Comparison of ENCODE assay signal across 8 mouse cellular contexts in genomic region chr4:133631071-133631768, GRCm38 (mm10). TPM values are rescaled to one million over a fixed set of nuclear protein-coding genes. Genes with fewer than 3 reads are reported as not detected.
A peak's percentile ranks its signal among the peaks of the same experiment; 100 is the strongest.
DNase-seq lines count a peak whose midpoint lies in the region; ATAC-seq and TF ChIP-seq lines count a peak whose summit lies in the region.

No protein-coding gene starts in this region.

- H3K4me2 ChIP-seq in forebrain, postnatal 0 days (ENCODE audit: low read depth) = 0 out of 2 replicates have a peak overlapping the region, but pooled peaks have one; percentile 92
- H3K4me2 ChIP-seq in kidney, postnatal 0 days (ENCODE audit: low read length) = peak overlapping the region; percentile 93

- no peaks in the 10 kb centered on the region for H3K9me3 ChIP-seq in heart, embryonic 10.5 days
- no peaks in the 10 kb centered on the region for H3K9me3 ChIP-seq in forebrain, postnatal 0 days (ENCODE audit: low read length)
- H3K9me3 ChIP-seq in kidney, postnatal 0 days (replicated peaks; ENCODE audit: low read length) = no peaks in the 10 kb centered on the region

- H3K4me1 ChIP-seq in heart, embryonic 10.5 days = peaks cover 35% of the 10 kb centered on the region
- 0 out of 2 replicates have a peak, but pooled peaks cover 6% of the 10 kb centered on the region for H3K4me1 ChIP-seq in forebrain, postnatal 0 days (ENCODE audit: insufficient read depth)
- H3K4me1 ChIP-seq in kidney, postnatal 0 days (replicated peaks; ENCODE audit: insufficient read depth, low read length) = peaks cover 9% of the 10 kb centered on the region; the same call in 1 of the 2 replicates

- H3K36me3 ChIP-seq in heart, embryonic 10.5 days = peaks cover 13% of the 10 kb centered on the region
- peaks cover 5% of the 10 kb centered on the region for H3K36me3 ChIP-seq in forebrain, postnatal 0 days (ENCODE audit: insufficient read depth)
- H3K36me3 ChIP-seq in kidney, postnatal 0 days (ENCODE audit: insufficient read depth, low read length) = 0 out of 2 replicates have a peak, but pooled peaks cover 7% of the 10 kb centered on the region

- no peak for TF ChIP-seq CTCF in forebrain, postnatal 0 days (IDR thresholded peaks at IDR 0.05; ENCODE audit: low read depth)
- TF ChIP-seq CTCF in kidney, postnatal 0 days (IDR thresholded peaks at IDR 0.05; ENCODE audit: low read depth) = no peak

- H3K4me3 ChIP-seq in heart, embryonic 10.5 days = no peak overlapping the region
- no peak overlapping the region for H3K4me3 ChIP-seq in forebrain, postnatal 0 days (ENCODE audit: low read depth, low read length)
- no peak overlapping the region; the same call in 1 of the 2 replicates for H3K4me3 ChIP-seq in kidney, postnatal 0 days (replicated peaks; ENCODE audit: low read depth, low read length)

- H3K27ac ChIP-seq in heart, embryonic 10.5 days = no peak overlapping the region
- no peak overlapping the region for H3K27ac ChIP-seq in forebrain, postnatal 0 days (ENCODE audit: low read depth, low read length)
- H3K27ac ChIP-seq in kidney, postnatal 0 days = no peak overlapping the region

- 78% methylated on average over 14 of the region's 14 CpGs for WGBS in heart, embryonic 10.5 days
- 77% methylated on average over 14 of the region's 14 CpGs for WGBS in forebrain, postnatal 0 days
- WGBS in kidney, postnatal 0 days = 59% methylated on average over 14 of the region's 14 CpGs

- H3K9ac ChIP-seq in forebrain, postnatal 0 days = no peak overlapping the region
- no peak overlapping the region for H3K9ac ChIP-seq in kidney, postnatal 0 days (ENCODE audit: low read depth, low read length)

- peak; percentile 48 to 69 for DNase-seq in heart, adult 9 months (ENCODE audit: low spot score in 2 of 2)
- no peak for DNase-seq in heart, embryonic 10.5 days (ENCODE audit: low spot score)
- no peak for DNase-seq in forebrain, postnatal 0 days
- no peak for DNase-seq in kidney, postnatal 0 days (ENCODE audit: low spot score)
- no peak for DNase-seq in B cell, adult 2 months
- no peak for DNase-seq in frontal cortex, postnatal 25 days (ENCODE audit: low spot score in 2 of 2)
- DNase-seq in layer of hippocampus, adult 9-11 months = no peak

- no peaks in the 10 kb centered on the region for H3K27me3 ChIP-seq in heart, embryonic 10.5 days (ENCODE audit: insufficient read depth, poor library complexity, severe bottlenecking)
- no peaks in the 10 kb centered on the region for H3K27me3 ChIP-seq in forebrain, postnatal 0 days (ENCODE audit: insufficient read depth, low read length)
- no peaks in the 10 kb centered on the region for H3K27me3 ChIP-seq in kidney, postnatal 0 days (ENCODE audit: insufficient read depth, low read length)

- no peak for ATAC-seq in forebrain, postnatal 0 days
- ATAC-seq in kidney, postnatal 0 days (replicated peaks; ENCODE audit: low FRiP score, low read depth) = no peak
- ATAC-seq in megakaryocyte progenitor cell, adult 5-6 weeks (replicated peaks; ENCODE audit: poor library complexity) = peak; percentile 45

RNA-seq across cellular contexts. Expression of gene Zdhhc18, which starts 18.7 kb away (rescaled TPM):
- 1.6 and 2.9 TPM in 2 replicates for polyA plus RNA-seq in heart, embryonic 10.5 days (2016; fragmentation: Nextera tagmentation; extraction: Ambion mirVana)
- total RNA-seq in forebrain, postnatal 0 days (2014; rRNA removed) = 14.8 and 21.2 TPM in 2 replicates
- 9.3 and 9.6 TPM in 2 replicates for polyA plus RNA-seq in forebrain, postnatal 0 days (2015; fragmentation: Nextera tagmentation; extraction: Ambion mirVana)
- polyA plus RNA-seq in kidney, postnatal 0 days (2015; fragmentation: Nextera tagmentation; extraction: Ambion mirVana) = 3.7 and 7.1 TPM in 2 replicates
- total RNA-seq in megakaryocyte progenitor cell, adult 5-6 weeks (2015) = 16.2 and 27.0 TPM in 2 replicates
- 7.8 and 11.5 TPM in 2 replicates for total RNA-seq in megakaryocyte progenitor cell, adult 5-6 weeks (2017)

RNA-seq across cellular contexts. Expression of gene Sfn, which starts 29.3 kb away (rescaled TPM):
- polyA plus RNA-seq in heart, embryonic 10.5 days (2016; fragmentation: Nextera tagmentation; extraction: Ambion mirVana) = 4.3 and 12.9 TPM in 2 replicates
- 3.2 and 3.3 TPM in 2 replicates for total RNA-seq in forebrain, postnatal 0 days (2014; rRNA removed)
- 0.62 and 0.88 TPM in 2 replicates for polyA plus RNA-seq in forebrain, postnatal 0 days (2015; fragmentation: Nextera tagmentation; extraction: Ambion mirVana)
- polyA plus RNA-seq in kidney, postnatal 0 days (2015; fragmentation: Nextera tagmentation; extraction: Ambion mirVana) = 20.5 and 21.3 TPM in 2 replicates
- 3.6 and 3.7 TPM in 2 replicates for total RNA-seq in megakaryocyte progenitor cell, adult 5-6 weeks (2015)
- total RNA-seq in megakaryocyte progenitor cell, adult 5-6 weeks (2017) = 2.9 and 4.7 TPM in 2 replicates

RNA-seq across cellular contexts. Expression of gene Pigv, which starts 41.2 kb away (rescaled TPM):
- polyA plus RNA-seq in heart, embryonic 10.5 days (2016; fragmentation: Nextera tagmentation; extraction: Ambion mirVana) = 15.2 and 16.4 TPM in 2 replicates
- total RNA-seq in forebrain, postnatal 0 days (2014; rRNA removed) = 9.5 and 12.0 TPM in 2 replicates
- 9.2 and 12.5 TPM in 2 replicates for polyA plus RNA-seq in forebrain, postnatal 0 days (2015; fragmentation: Nextera tagmentation; extraction: Ambion mirVana)
- 19.1 and 19.7 TPM in 2 replicates for polyA plus RNA-seq in kidney, postnatal 0 days (2015; fragmentation: Nextera tagmentation; extraction: Ambion mirVana)
- 5.1 and 8.5 TPM in 2 replicates for total RNA-seq in megakaryocyte progenitor cell, adult 5-6 weeks (2015)
- 5.0 and 5.2 TPM in 2 replicates for total RNA-seq in megakaryocyte progenitor cell, adult 5-6 weeks (2017)

RNA-seq across cellular contexts. Expression of gene Gpn2, which starts 47.1 kb away (rescaled TPM):
- 18.2 and 22.1 TPM in 2 replicates for polyA plus RNA-seq in heart, embryonic 10.5 days (2016; fragmentation: Nextera tagmentation; extraction: Ambion mirVana)
- total RNA-seq in forebrain, postnatal 0 days (2014; rRNA removed) = 18.5 and 20.5 TPM in 2 replicates
- 16.8 and 19.7 TPM in 2 replicates for polyA plus RNA-seq in forebrain, postnatal 0 days (2015; fragmentation: Nextera tagmentation; extraction: Ambion mirVana)
- 17.5 and 19.5 TPM in 2 replicates for polyA plus RNA-seq in kidney, postnatal 0 days (2015; fragmentation: Nextera tagmentation; extraction: Ambion mirVana)
- total RNA-seq in megakaryocyte progenitor cell, adult 5-6 weeks (2015) = 17.1 and 21.6 TPM in 2 replicates
- total RNA-seq in megakaryocyte progenitor cell, adult 5-6 weeks (2017) = 17.5 and 22.2 TPM in 2 replicates

RNA-seq across cellular contexts. Expression of gene Gpatch3, which starts 56.7 kb away (rescaled TPM):
- 7.1 and 9.6 TPM in 2 replicates for polyA plus RNA-seq in heart, embryonic 10.5 days (2016; fragmentation: Nextera tagmentation; extraction: Ambion mirVana)
- 8.4 and 11.8 TPM in 2 replicates for total RNA-seq in forebrain, postnatal 0 days (2014; rRNA removed)
- 4.2 and 5.4 TPM in 2 replicates for polyA plus RNA-seq in forebrain, postnatal 0 days (2015; fragmentation: Nextera tagmentation; extraction: Ambion mirVana)
- 7.4 and 8.2 TPM in 2 replicates for polyA plus RNA-seq in kidney, postnatal 0 days (2015; fragmentation: Nextera tagmentation; extraction: Ambion mirVana)
- total RNA-seq in megakaryocyte progenitor cell, adult 5-6 weeks (2015) = 1.6 and 2.9 TPM in 2 replicates
- total RNA-seq in megakaryocyte progenitor cell, adult 5-6 weeks (2017) = 14.9 and 28.7 TPM in 2 replicates

Comparison
In these comparisons a context has a peak if more than half of its experiments do, and no peak if none do; other contexts are left out.
1. DNase-seq: peak in heart, adult 9 months (2 of 2); none in heart, embryonic 10.5 days (single experiment), forebrain, postnatal 0 days (single experiment), kidney, postnatal 0 days (single experiment), B cell, adult 2 months (0 of 2), frontal cortex, postnatal 25 days (0 of 2) and layer of hippocampus, adult 9-11 months (single experiment).